Mouse (Mus musculus) ES-Bruce4 (cell line): ENCODE measurements around the gene Catip. TPM values are rescaled to one million over a fixed set of nuclear protein-coding genes. Genes with fewer than 3 reads are reported as not detected.

Source experiments
- H3K27ac ChIP-seq: 2 replicates; pipeline ENCODE4 v1.5.1; 2012; ENCODE audit warnings: low read length, inconsistent platforms; ENCODE audit not compliant: insufficient read depth
- H3K27me3 ChIP-seq: 2 replicates; pipeline ENCODE4 v1.6.1; 2012; ENCODE audit warnings: mild to moderate bottlenecking, low read length, inconsistent platforms; ENCODE audit not compliant: control insufficient read depth, poor library complexity, insufficient read depth, severe bottlenecking
- H3K36me3 ChIP-seq: 2 replicates; pipeline ENCODE4 v1.6.1; 2012; ENCODE audit warnings: inconsistent platforms, mild to moderate bottlenecking, low read length, moderate library complexity; ENCODE audit not compliant: control insufficient read depth, poor library complexity, insufficient read depth, severe bottlenecking
- H3K4me1 ChIP-seq: one replicate; pipeline ENCODE4 v1.8.1; 2011; ENCODE audit warnings: low read length; ENCODE audit not compliant: control insufficient read depth, insufficient read depth
- H3K4me3 ChIP-seq: 2 replicates; pipeline ENCODE4 v1.5.1; 2011; ENCODE audit warnings: low read depth, mild to moderate bottlenecking, low read length
- H3K9ac ChIP-seq: 2 replicates; pipeline ENCODE4 v1.6.1; 2012; ENCODE audit warnings: low read depth, mild to moderate bottlenecking, inconsistent platforms; ENCODE audit not compliant: poor library complexity, severe bottlenecking
- H3K9me3 ChIP-seq: replicated peaks from 2 replicates; pipeline ENCODE4 v1.6.1; 2012; ENCODE audit warnings: mild to moderate bottlenecking, low read length, inconsistent platforms; ENCODE audit not compliant: control insufficient read depth, poor library complexity, insufficient read depth, severe bottlenecking
- CTCF ChIP-seq: IDR thresholded peaks from one replicate; pipeline ENCODE4 v1.8.1; 2011; ENCODE audit warnings: low read depth, low read length
- EP300 ChIP-seq: IDR thresholded peaks from 2 replicates; pipeline ENCODE4 v1.6.1; 2011; ENCODE audit warnings: low read depth, low read length; ENCODE audit not compliant: insufficient read depth
- POLR2A ChIP-seq: IDR thresholded peaks from one replicate; pipeline ENCODE4 v1.8.1; 2011; ENCODE audit warnings: low read length; ENCODE audit not compliant: insufficient read depth
- polyA plus RNA-seq: library from polyadenylated mRNA; stranded (reverse); fragments of >200 nt; gene quantifications from 2 replicates; pipeline ENCODE4 v1.2.4, GENCODE M21; 2011; ENCODE audit warnings: low read depth; ENCODE audit not compliant: missing spikeins, insufficient read depth, insufficient read length

The Catip gene
- polyA plus RNA-seq, 1 experiment: 0.75 TPM

GRCm38 (mm10) chr1:74335033-74335432, 26.9 kb upstream of the Catip start:
- H3K4me1 ChIP-seq: peaks cover 14% of the 10 kb centered on the region
- H3K27ac ChIP-seq: no peak overlapping the region
- no peak overlapping the region for H3K9ac ChIP-seq
- TF ChIP-seq POLR2A (no peak), CTCF (no peak), EP300 (peak; percentile 82; the same call in 1 of the 2 replicates)
- H3K27me3 ChIP-seq: no peaks in the 10 kb centered on the region
- H3K9me3 ChIP-seq: no peaks in the 10 kb centered on the region
- no peaks in the 10 kb centered on the region for H3K36me3 ChIP-seq
- H3K4me3 ChIP-seq: no peak overlapping the region

GRCm38 (mm10) chr1:74335436-74336170, 26.3 kb upstream of the Catip start:
- peaks cover 14% of the 10 kb centered on the region for H3K4me1 ChIP-seq
- H3K9ac ChIP-seq: no peak overlapping the region
- TF ChIP-seq POLR2A (no peak), EP300 (no peak), CTCF (no peak)
- no peaks in the 10 kb centered on the region for H3K9me3 ChIP-seq
- H3K36me3 ChIP-seq: no peaks in the 10 kb centered on the region
- H3K4me3 ChIP-seq: no peak overlapping the region
- H3K27me3 ChIP-seq: no peaks in the 10 kb centered on the region
- H3K27ac ChIP-seq: no peak overlapping the region

- Histone ChIP-seq H3K4me1 (peaks cover 14% of the 10 kb centered on the region), H3K27me3 (no peaks in the 10 kb centered on the region), H3K9me3 (no peaks in the 10 kb centered on the region), H3K27ac (peak overlapping the region; percentile 23; the same call in 1 of the 2 replicates), H3K36me3 (no peaks in the 10 kb centered on the region), H3K9ac (no peak overlapping the region), H3K4me3 (no peak overlapping the region)
- no peak for TF ChIP-seq EP300
- no peak for TF ChIP-seq POLR2A
These were observed 24.6 kb upstream of the Catip start for GRCm38 (mm10) chr1:74337241-74337771.

- Histone ChIP-seq H3K9ac (no peak overlapping the region), H3K4me3 (no peak overlapping the region), H3K27me3 (no peaks in the 10 kb centered on the region), H3K27ac (0 out of 2 replicates have a peak overlapping the region, but pooled peaks have one; percentile 3), H3K9me3 (no peaks in the 10 kb centered on the region), H3K4me1 (peaks cover 14% of the 10 kb centered on the region), H3K36me3 (no peaks in the 10 kb centered on the region)
- no peak for TF ChIP-seq POLR2A
- TF ChIP-seq CTCF: no peak
- no peak for TF ChIP-seq EP300
These were observed 23.9 kb upstream of the Catip start for GRCm38 (mm10) chr1:74338013-74338412.

- Histone ChIP-seq H3K9me3 (no peaks in the 10 kb centered on the region), H3K36me3 (no peaks in the 10 kb centered on the region), H3K4me3 (no peak overlapping the region), H3K4me1 (peaks cover 15% of the 10 kb centered on the region), H3K27ac (no peak overlapping the region), H3K27me3 (no peaks in the 10 kb centered on the region), H3K9ac (no peak overlapping the region)
- no peak for TF ChIP-seq EP300
- TF ChIP-seq POLR2A: no peak
- no peak for TF ChIP-seq CTCF
These were observed 23.3 kb upstream of the Catip start for GRCm38 (mm10) chr1:74338626-74339025.

DNA sequence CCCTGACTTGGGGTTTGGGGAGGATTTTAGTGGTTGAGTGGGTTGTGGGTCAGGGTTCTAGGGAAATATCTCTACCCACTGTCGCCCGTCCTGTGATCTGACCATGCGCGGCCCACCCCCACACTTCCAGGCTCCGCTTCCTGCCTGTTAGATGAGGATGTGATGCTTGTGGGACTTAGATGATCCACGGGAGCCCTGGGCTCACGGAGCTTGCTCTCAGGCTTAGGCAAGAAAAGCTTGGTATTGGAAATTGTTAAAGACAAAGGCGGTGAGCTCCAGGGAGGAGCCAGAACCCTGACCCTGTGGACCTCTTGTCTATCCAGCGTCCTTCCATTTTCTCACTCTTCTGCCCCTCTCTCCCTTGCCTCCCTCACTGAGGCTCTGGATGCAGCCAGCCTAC, 22.0 kb upstream of the Catip start:
- Histone ChIP-seq H3K36me3 (no peaks in the 10 kb centered on the region), H3K4me1 (peaks cover 15% of the 10 kb centered on the region), H3K4me3 (no peak overlapping the region), H3K27ac (no peak overlapping the region), H3K9me3 (no peaks in the 10 kb centered on the region), H3K27me3 (no peaks in the 10 kb centered on the region), H3K9ac (no peak overlapping the region)
- TF ChIP-seq CTCF (no peak), EP300 (no peak), POLR2A (no peak)
